Mouse (Mus musculus) hindbrain, embryonic 10.5 days (tissue): ENCODE measurements at regions not wholly inside any gene's neighbourhood (a gene's known extent, or its start where the extent isn't known, plus 50 kb on each side); places are given as distances from the start of the nearest gene placed in this dataset.
A peak's percentile ranks its signal among the peaks of the same experiment; 100 is the strongest.

Source experiments
- DNase-seq: peaks from one replicate; pipeline ENCODE4 v3.0.0-alpha.2; 2017; ENCODE audit warnings: low spot score
- H3K27ac ChIP-seq: fragments of 300-500 bp; sonication (generic); 2 replicates; pipeline ENCODE4 v1.5.1; 2016; ENCODE audit warnings: mild to moderate bottlenecking, moderate library complexity
- H3K27me3 ChIP-seq: fragments of 300-500 bp; sonication (generic); 2 replicates; pipeline ENCODE4 v1.6.1; 2016; ENCODE audit warnings: mild to moderate bottlenecking; ENCODE audit not compliant: poor library complexity, insufficient read depth, severe bottlenecking
- H3K36me3 ChIP-seq: fragments of 300-500 bp; sonication (generic); 2 replicates; pipeline ENCODE4 v1.6.1; 2016; ENCODE audit warnings: mild to moderate bottlenecking, moderate library complexity
- H3K4me1 ChIP-seq: fragments of 300-500 bp; sonication (generic); replicated peaks from 2 replicates; pipeline ENCODE4 v1.6.1; 2016; ENCODE audit warnings: mild to moderate bottlenecking
- H3K4me3 ChIP-seq: fragments of 300-500 bp; sonication (generic); 2 replicates; pipeline ENCODE4 v1.5.1; 2016; ENCODE audit warnings: mild to moderate bottlenecking, moderate library complexity
- H3K9me3 ChIP-seq: fragments of 300-500 bp; sonication (generic); 2 replicates; pipeline ENCODE4 v1.6.1; 2016; ENCODE audit warnings: mild to moderate bottlenecking, moderate library complexity
- WGBS: fragments of 180-500 bp; shearing (Covaris S2); methylation state at CpG from one replicate; pipeline ENCODE4 v1.1.7; 2016; 5-methylcytosine and 5-hydroxymethylcytosine counted together

GRCm38 (mm10) chr19:15127122-15127521 is 529.3 kb upstream of the Tle4 start:
- no peaks in the 10 kb centered on the region for H3K36me3 ChIP-seq
- no peaks in the 10 kb centered on the region for H3K27me3 ChIP-seq
- H3K9me3 ChIP-seq = no peaks in the 10 kb centered on the region
- DNase-seq = no peak
- H3K4me1 ChIP-seq = no peaks in the 10 kb centered on the region
- no peak overlapping the region for H3K4me3 ChIP-seq
- no peak overlapping the region for H3K27ac ChIP-seq
- WGBS = 70% methylated on average over 4 of the region's 4 CpGs

- Histone ChIP-seq H3K36me3 (no peaks in the 10 kb centered on the region), H3K9me3 (0 out of 2 replicates have a peak, but pooled peaks cover 3% of the 10 kb centered on the region), H3K27me3 (no peaks in the 10 kb centered on the region), H3K4me3 (no peak overlapping the region), H3K4me1 (no peaks in the 10 kb centered on the region), H3K27ac (no peak overlapping the region)
- 33% methylated on average over 4 of the region's 4 CpGs for WGBS
- DNase-seq = no peak
These were observed 510.7 kb upstream of the Tle4 start for GRCm38 (mm10) chr19:15108441-15109026.

GRCm38 (mm10) chr19:15095054-15095453 is 497.2 kb upstream of the Tle4 start:
- 91% methylated on average over 1 of the region's 1 CpGs for WGBS
- Histone ChIP-seq H3K4me1 (no peaks in the 10 kb centered on the region), H3K9me3 (no peaks in the 10 kb centered on the region), H3K36me3 (no peaks in the 10 kb centered on the region), H3K27ac (no peak overlapping the region), H3K27me3 (no peaks in the 10 kb centered on the region), H3K4me3 (no peak overlapping the region)
- DNase-seq = no peak

- Histone ChIP-seq H3K4me3 (no peak overlapping the region), H3K9me3 (no peaks in the 10 kb centered on the region), H3K27ac (no peak overlapping the region), H3K36me3 (no peaks in the 10 kb centered on the region), H3K4me1 (no peaks in the 10 kb centered on the region), H3K27me3 (no peaks in the 10 kb centered on the region)
- WGBS = 86% methylated on average over 3 of the region's 3 CpGs
- DNase-seq = no peak
These were observed 495.7 kb upstream of the Tle4 start for GRCm38 (mm10) chr19:15093534-15093933.

GRCm38 (mm10) chr19:15080638-15081037 is 482.8 kb upstream of the Tle4 start:
- H3K27me3 ChIP-seq = no peaks in the 10 kb centered on the region
- H3K27ac ChIP-seq = no peak overlapping the region
- no peak for DNase-seq
- WGBS = 89% methylated on average over 4 of the region's 4 CpGs
- H3K36me3 ChIP-seq = no peaks in the 10 kb centered on the region
- H3K4me3 ChIP-seq = no peak overlapping the region
- no peaks in the 10 kb centered on the region for H3K9me3 ChIP-seq
- no peaks in the 10 kb centered on the region for H3K4me1 ChIP-seq

GRCm38 (mm10) chr19:15057801-15058200 is 459.9 kb upstream of the Tle4 start:
- H3K36me3 ChIP-seq = no peaks in the 10 kb centered on the region
- H3K27me3 ChIP-seq = no peaks in the 10 kb centered on the region
- H3K4me1 ChIP-seq = no peaks in the 10 kb centered on the region
- 0 out of 2 replicates have a peak, but pooled peaks cover 9% of the 10 kb centered on the region for H3K9me3 ChIP-seq
- H3K27ac ChIP-seq = no peak overlapping the region
- DNase-seq = no peak
- WGBS = 87% methylated on average over 3 of the region's 3 CpGs
- no peak overlapping the region for H3K4me3 ChIP-seq

- Histone ChIP-seq H3K9me3 (no peaks in the 10 kb centered on the region), H3K27me3 (peaks cover 2% of the 10 kb centered on the region; the same call in 1 of the 2 replicates), H3K4me1 (no peaks in the 10 kb centered on the region), H3K36me3 (no peaks in the 10 kb centered on the region), H3K4me3 (no peak overlapping the region), H3K27ac (no peak overlapping the region)
- DNase-seq = no peak
- WGBS = 82% methylated on average over 3 of the region's 3 CpGs
These were observed 455.8 kb upstream of the Tle4 start for GRCm38 (mm10) chr19:15053582-15054141.

- no peak for DNase-seq
- H3K27ac ChIP-seq = no peak overlapping the region
- no peaks in the 10 kb centered on the region for H3K9me3 ChIP-seq
- H3K27me3 ChIP-seq = peaks cover 2% of the 10 kb centered on the region; the same call in 1 of the 2 replicates
- WGBS = 92% methylated on average over 10 of the region's 10 CpGs
- H3K4me1 ChIP-seq = no peaks in the 10 kb centered on the region
- H3K36me3 ChIP-seq = no peaks in the 10 kb centered on the region
- H3K4me3 ChIP-seq = no peak overlapping the region
These were observed 454.9 kb upstream of the Tle4 start for GRCm38 (mm10) chr19:15052642-15053239.

GRCm38 (mm10) chr19:15047896-15048295 is 450.0 kb upstream of the Tle4 start:
- Histone ChIP-seq H3K4me3 (no peak overlapping the region), H3K9me3 (no peaks in the 10 kb centered on the region), H3K27ac (no peak overlapping the region), H3K4me1 (no peaks in the 10 kb centered on the region), H3K36me3 (no peaks in the 10 kb centered on the region), H3K27me3 (peaks cover 2% of the 10 kb centered on the region; the same call in 1 of the 2 replicates)
- no peak for DNase-seq
- 83% methylated on average over 2 of the region's 2 CpGs for WGBS

- 86% methylated on average over 4 of the region's 4 CpGs for WGBS
- no peaks in the 10 kb centered on the region for H3K4me1 ChIP-seq
- H3K36me3 ChIP-seq = no peaks in the 10 kb centered on the region
- H3K27me3 ChIP-seq = peaks cover 2% of the 10 kb centered on the region; the same call in 1 of the 2 replicates
- DNase-seq = no peak
- H3K27ac ChIP-seq = no peak overlapping the region
- no peak overlapping the region for H3K4me3 ChIP-seq
- no peaks in the 10 kb centered on the region for H3K9me3 ChIP-seq
These were observed 449.5 kb upstream of the Tle4 start for GRCm38 (mm10) chr19:15047306-15047868.

GRCm38 (mm10) chr19:15035554-15035953 is 437.7 kb upstream of the Tle4 start:
- Histone ChIP-seq H3K4me1 (peaks cover 13% of the 10 kb centered on the region; the same call in 1 of the 2 replicates), H3K27ac (no peak overlapping the region), H3K4me3 (no peak overlapping the region), H3K36me3 (no peaks in the 10 kb centered on the region), H3K27me3 (peaks cover 23% of the 10 kb centered on the region; the same call in 1 of the 2 replicates), H3K9me3 (no peaks in the 10 kb centered on the region)
- WGBS = 21% methylated on average over 3 of the region's 3 CpGs
- peak; percentile 69 for DNase-seq

- no peak overlapping the region for H3K4me3 ChIP-seq
- no peaks in the 10 kb centered on the region for H3K9me3 ChIP-seq
- peaks cover 13% of the 10 kb centered on the region; the same call in 1 of the 2 replicates for H3K4me1 ChIP-seq
- H3K27me3 ChIP-seq = peaks cover 23% of the 10 kb centered on the region; the same call in 1 of the 2 replicates
- no peak for DNase-seq
- 76% methylated on average over 8 of the region's 8 CpGs for WGBS
- H3K27ac ChIP-seq = peak overlapping the region; percentile 17; the same call in 1 of the 2 replicates
- no peaks in the 10 kb centered on the region for H3K36me3 ChIP-seq
These were observed 436.1 kb upstream of the Tle4 start for GRCm38 (mm10) chr19:15033921-15034320.

GRCm38 (mm10) chr19:15033396-15033795 is 435.5 kb upstream of the Tle4 start:
- Histone ChIP-seq H3K9me3 (no peaks in the 10 kb centered on the region), H3K27ac (peak overlapping the region; percentile 17; the same call in 1 of the 2 replicates), H3K27me3 (peaks cover 23% of the 10 kb centered on the region; the same call in 1 of the 2 replicates), H3K4me1 (peaks cover 13% of the 10 kb centered on the region; the same call in 1 of the 2 replicates), H3K4me3 (no peak overlapping the region), H3K36me3 (no peaks in the 10 kb centered on the region)
- no peak for DNase-seq
- 70% methylated on average over 5 of the region's 5 CpGs for WGBS
